Mouse (Mus musculus) neutrophil, adult 5-6 weeks (primary cell): ENCODE measurements at regions not wholly inside any gene's neighbourhood (a gene's known extent, or its start where the extent isn't known, plus 50 kb on each side); places are given as distances from the start of the nearest gene placed in this dataset.

Experiments used
- ATAC-seq: fragments of 151-379, 151-347 bp; 2 replicates; pipeline ENCODE4 v1.8.0; 2017; ENCODE audit warnings: mild to moderate bottlenecking, moderate TSS enrichment; ENCODE audit not compliant: insufficient number of reproducible peaks, poor library complexity, low FRiP score, severe bottlenecking; ENCODE audit errors: extremely low read depth

- no peak for ATAC-seq
Observed at GRCm38 (mm10) chr10:87718491-87718890, 139.6 kb upstream of the Igf1 start.

DNA sequence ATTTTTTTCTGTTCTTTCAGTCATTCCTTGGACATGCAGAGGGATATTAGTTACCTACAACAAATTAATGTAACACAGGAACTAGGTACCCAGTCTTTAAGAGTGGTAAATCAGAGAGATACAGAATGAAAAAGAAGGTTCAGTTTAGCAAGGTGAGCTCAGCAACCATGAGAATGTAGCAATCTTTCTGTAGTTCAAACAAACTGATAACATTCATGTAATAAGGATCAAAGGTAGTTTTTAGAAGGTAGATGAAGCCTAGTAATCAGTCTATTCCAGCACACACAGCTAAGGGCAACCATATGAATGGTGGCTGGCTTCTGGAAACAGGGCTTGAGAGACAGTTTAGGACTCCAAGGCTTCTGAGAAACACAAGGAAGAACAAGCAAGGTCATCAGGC is 138.1 kb upstream of the Igf1 start:
- ATAC-seq = no peak

GRCm38 (mm10) chr10:87722244-87722643 is 135.8 kb upstream of the Igf1 start:
- ATAC-seq = no peak

- no peak for ATAC-seq
Observed at GRCm38 (mm10) chr10:87732658-87733057, 125.4 kb upstream of the Igf1 start.

GRCm38 (mm10) chr10:87733241-87733640 is 124.8 kb upstream of the Igf1 start:
- ATAC-seq = no peak

DNA sequence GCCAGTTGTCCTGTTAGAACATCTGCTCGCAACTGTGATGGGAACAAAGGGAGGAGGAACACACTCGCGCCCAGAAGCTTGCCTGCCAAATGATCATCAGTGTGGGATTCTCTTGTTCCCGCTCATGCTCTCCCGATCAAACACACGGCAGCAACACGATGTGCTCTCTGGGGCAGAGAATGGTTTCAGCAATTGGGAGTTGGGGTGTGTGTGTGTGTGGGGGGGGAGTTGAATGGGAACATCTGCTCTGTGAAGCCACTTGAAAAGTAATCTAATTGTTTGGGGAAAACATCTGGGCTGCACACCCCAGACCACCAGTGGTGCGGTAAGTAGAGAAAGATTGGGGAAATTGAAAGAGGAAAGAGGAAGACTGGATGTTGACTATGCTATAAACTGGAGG is 117.7 kb upstream of the Igf1 start:
- ATAC-seq = no peak

DNA sequence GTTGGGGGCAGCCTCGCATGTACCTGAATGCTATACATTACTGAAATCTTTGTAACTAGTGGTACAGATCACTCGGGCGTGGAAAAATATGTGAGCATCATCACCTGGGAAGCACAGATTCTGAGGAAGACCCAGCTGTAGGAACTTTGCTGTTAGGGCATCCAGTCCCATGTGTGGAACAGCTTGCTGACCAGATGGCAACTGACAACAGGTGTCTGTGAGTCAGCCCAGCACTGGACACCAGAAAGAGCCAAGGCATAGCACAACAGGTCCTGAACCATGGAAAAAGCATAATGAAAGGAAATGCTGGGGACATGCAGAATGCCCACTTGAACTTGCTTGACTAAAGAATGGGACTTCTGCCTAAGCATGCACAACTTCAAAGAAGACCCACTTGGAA is 115.3 kb upstream of the Igf1 start:
- no peak for ATAC-seq

DNA sequence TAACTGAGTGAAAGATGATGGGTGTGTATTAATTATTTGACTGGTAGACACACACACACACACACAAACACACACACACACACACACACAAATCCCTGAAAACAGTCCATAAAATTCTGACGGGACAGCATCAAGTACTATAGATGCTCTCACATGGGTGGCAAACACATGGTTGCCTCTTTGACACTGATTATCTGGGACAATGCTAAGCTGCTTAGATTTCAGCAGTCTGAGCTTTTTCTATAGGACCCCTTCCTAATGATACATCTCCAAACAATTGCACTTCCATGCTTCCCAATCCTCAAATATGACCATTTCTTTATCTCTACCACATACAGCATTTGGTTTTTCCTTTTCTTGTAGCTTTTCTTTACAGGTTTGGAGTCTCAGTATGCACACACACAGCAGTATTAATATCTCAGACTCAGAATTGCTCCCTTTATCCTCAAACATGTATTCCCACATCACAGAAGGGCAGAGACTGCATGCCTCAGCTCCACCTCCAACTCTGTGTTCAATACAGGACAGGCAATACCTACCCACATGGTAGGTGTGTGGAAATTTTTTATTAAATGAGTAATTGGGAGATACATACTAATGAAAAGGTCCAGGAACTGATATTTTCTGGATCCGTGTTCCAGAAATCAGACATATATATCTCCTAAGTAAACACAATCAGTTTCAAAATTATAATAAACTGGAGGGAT is 110.1 kb upstream of the Igf1 start:
- no peak for ATAC-seq

DNA sequence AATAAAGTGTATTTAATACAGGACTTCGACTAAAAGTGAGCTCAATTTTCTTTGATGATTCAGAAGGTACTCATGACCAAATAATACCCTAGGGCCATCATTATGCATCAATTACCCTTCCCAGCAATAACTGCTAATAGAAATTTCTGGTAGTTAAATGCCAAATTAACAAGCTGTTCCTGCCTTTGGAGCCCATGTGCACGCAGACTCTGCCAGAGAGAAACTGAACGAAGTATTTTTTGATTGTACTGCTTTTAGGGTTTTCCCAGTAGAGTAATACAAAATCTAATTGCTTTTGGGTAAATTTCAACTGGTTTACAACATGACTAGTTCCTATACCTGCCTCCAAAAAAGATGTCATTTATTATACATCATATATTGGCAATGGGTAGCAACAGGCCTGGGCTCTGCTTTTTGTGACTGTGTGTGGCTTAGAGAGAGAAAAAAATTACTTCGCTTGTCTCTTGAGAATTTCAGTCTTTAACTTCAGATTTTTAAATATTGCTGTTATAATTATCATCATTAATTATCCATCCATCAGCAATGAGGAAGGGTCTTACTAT is 109.4 kb upstream of the Igf1 start:
- no peak for ATAC-seq

DNA sequence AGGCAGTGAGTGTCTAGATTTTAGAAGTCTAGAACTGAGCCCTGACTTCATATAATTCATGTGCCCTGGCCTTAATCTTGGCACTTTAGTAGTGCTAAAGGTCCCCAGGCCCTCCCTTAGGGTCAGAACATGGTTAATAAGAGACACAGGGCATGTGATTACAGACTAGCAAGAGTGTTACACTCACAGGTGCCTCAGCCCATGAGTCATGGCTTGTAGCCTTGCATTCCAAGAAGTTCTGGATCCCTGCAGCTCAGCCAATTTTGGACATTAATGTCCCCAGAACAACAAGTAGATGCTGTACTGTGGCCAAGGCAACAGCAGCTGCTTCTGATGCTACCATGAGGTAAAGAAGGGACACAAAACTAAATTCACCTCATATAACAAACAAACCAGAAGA is 107.7 kb upstream of the Igf1 start:
- ATAC-seq = no peak

DNA sequence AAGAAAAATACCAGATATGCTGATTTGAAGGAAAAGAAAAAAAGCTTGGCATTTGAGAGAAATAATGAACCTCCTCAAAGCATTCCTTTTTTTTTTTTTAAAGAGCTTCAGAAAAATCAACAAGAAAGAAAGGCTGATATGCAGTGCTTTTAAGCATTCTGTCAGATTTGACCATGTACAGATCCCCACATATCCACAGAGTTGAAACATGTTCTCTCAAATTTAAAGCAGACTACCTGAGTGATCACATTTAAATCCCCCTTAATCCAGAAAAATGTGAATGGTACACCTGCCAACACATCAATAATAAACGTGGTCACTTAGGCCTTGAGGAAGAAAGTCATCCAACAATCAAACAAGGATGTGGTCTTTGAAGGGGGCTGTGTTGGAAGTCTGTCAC is 107.1 kb upstream of the Igf1 start:
- ATAC-seq = no peak

DNA sequence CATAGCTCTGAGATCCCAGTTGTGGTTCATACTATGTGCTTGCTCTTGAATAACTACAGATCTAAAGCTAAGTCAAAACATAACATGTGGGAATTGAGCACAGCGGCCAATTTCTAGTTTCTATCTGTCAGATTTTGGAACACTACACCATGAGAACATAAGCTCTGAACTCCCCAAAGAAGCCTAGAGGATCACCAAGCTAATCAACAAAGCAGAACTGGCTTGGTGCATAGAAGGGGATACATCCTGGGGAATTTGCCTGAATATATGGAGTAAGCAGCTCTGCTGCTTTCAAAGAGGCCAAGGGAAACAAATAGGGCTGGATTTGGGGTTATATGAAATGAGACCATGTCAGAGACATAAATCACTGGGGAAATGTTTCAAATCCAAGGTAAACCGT is 105.9 kb upstream of the Igf1 start:
- no peak for ATAC-seq

- ATAC-seq = no peak
Observed at GRCm38 (mm10) chr10:87753483-87753882, 104.6 kb upstream of the Igf1 start.

GRCm38 (mm10) chr10:87761528-87762030 is 96.5 kb upstream of the Igf1 start:
- ATAC-seq = no peak

DNA sequence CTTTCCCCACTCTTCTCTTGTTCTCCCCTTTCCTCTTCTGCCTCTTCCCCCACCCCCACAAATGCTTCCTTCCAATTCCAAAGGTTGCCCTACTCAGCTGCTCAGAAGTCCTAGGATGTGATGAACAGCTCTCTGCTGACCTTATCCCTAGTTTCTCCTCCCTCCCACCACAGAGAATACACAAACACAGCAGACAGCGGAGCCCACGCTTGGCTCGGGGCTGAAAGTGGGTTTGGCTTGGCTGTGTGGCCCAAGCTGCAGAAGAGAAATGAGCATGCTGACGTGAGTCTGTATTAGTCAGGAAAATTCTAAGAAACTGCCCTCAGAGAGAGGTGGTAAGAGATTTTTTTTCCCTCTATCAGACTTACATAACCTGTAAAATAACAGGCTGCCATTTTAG is 70.5 kb upstream of the Igf1 start:
- ATAC-seq = no peak

- no peak for ATAC-seq
Observed at GRCm38 (mm10) chr10:87792346-87792745, 65.7 kb upstream of the Igf1 start.

DNA sequence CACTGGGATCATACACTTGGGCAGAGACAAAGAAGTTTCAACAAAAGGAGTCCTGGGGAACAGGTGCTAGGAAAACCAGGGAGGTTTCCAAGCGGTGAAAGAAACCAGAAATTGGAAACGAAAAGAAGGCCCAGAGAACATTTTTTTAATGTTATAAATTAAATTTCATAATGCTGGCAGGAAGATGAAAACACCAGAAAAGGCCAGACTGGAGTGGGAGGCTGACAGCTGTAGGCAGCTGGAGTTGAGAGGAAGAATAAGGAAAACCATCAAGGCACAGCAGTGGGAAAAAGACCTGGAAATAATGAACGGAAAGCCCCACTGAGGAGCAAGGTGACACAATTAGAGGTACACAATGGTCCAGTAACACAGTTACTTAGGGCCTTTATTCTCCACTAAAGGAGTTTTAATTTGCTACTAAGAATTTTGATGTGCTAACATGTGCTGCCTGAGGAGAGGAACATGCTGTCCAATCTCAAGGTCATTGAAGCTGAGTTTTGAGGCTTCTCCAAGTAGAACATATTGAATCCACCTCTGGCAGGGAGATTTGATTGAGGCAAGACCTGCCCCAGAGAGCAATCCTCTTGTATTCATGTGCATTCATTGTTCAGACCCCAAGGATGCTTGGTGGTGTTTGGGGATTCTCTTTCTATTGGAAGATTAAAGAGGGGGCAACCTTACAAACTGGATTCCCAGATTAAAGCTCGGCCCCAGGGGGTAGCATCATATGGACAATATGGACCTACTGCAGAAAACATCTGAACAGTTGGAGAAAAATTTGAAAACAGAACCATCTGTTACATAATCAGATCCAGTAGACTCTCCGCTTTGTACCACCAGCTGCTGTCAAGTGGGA is 53.9 kb upstream of the Igf1 start:
- ATAC-seq = no peak

- no peak for ATAC-seq
Observed at GRCm38 (mm10) chr10:87804792-87805082, 53.3 kb upstream of the Igf1 start.
